Mouse (Mus musculus): ENCODE results near the gene Shroom3. TPM values are rescaled to one million over a fixed set of nuclear protein-coding genes. Genes with fewer than 3 reads are reported as not detected.

Shroom3 gene
- polyA plus RNA-seq, 1 experiment from 2014 or later = 2.3 TPM

DNA sequence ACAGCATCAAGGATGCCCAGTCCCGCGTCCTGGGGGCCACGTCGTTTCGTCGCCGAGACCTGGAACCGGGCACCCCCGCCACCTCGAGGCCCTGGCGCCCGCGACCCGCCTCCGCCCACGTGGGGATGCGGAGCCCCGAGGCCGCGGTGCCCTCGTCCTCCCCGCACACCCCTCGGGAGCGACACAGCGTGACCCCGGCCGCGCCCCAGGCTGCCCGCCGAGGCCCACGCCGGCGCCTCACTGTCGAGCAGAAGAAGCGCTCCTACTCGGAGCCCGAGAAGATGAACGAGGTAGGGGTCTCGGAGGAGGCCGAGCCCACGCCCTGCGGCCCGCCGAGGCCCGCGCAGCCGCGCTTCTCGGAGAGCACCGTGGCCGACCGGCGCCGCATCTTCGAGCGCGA is 258.9 kb downstream of the Shroom3 start:
- Histone ChIP-seq H3K4me3 (replicated peaks; ENCODE audit: low read length) (no peak overlapping the region), H3K4me1 (replicated peaks; ENCODE audit: control insufficient read depth, insufficient read depth, low read length) (no peaks in the 10 kb centered on the region), H3K27ac (no peak overlapping the region), H3K27me3 (ENCODE audit: control insufficient read depth, insufficient read depth, low read length) (no peaks in the 10 kb centered on the region), H3K36me3 (replicated peaks; ENCODE audit: control insufficient read depth, insufficient read depth) (peaks cover 31% of the 10 kb centered on the region), H3K9ac (no peak overlapping the region), H3K9me3 (ENCODE audit: control insufficient read depth, low read length) (peaks cover 18% of the 10 kb centered on the region), H3K4me2 (replicated peaks) (no peak overlapping the region)
- no peak for ATAC-seq (ENCODE audit: low FRiP score)
- 86% methylated on average over 55 of the region's 57 CpGs for WGBS
- no peak for DNase-seq (ENCODE audit: low spot score)

DNA sequence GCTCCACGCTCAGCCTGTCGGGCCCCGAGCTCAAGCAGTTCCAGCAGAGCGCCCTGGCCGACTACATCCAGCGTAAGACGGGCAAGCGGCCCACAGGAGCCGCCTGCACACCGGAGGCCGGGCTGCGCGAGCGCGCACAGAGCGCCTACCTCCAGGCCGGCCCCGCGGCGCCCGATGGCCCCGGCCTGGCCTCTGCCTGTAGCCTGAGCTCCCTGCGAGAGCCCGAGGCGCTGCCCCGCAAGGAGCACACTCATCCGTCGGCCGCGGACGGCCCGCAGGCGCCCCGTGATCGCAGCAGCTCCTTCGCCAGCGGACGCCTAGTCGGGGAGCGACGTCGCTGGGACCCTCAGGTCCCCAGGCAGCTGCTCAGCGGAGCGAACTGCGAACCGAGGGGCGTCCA is 259.3 kb downstream of the Shroom3 start:
- ATAC-seq (ENCODE audit: low FRiP score) (0 out of 2 replicates have a peak, but pooled peaks have one; percentile 17), DNase-seq (ENCODE audit: low spot score) (no peak)
- Histone ChIP-seq H3K4me3 (replicated peaks; ENCODE audit: low read length) (no peak overlapping the region), H3K27me3 (ENCODE audit: control insufficient read depth, insufficient read depth, low read length) (no peaks in the 10 kb centered on the region), H3K27ac (no peak overlapping the region), H3K9ac (no peak overlapping the region), H3K9me3 (ENCODE audit: control insufficient read depth, low read length) (peaks cover 18% of the 10 kb centered on the region), H3K4me2 (replicated peaks) (no peak overlapping the region), H3K4me1 (replicated peaks; ENCODE audit: control insufficient read depth, insufficient read depth, low read length) (no peaks in the 10 kb centered on the region), H3K36me3 (replicated peaks; ENCODE audit: control insufficient read depth, insufficient read depth) (peaks cover 31% of the 10 kb centered on the region)
- WGBS = 90% methylated on average over 47 of the region's 47 CpGs

DNA sequence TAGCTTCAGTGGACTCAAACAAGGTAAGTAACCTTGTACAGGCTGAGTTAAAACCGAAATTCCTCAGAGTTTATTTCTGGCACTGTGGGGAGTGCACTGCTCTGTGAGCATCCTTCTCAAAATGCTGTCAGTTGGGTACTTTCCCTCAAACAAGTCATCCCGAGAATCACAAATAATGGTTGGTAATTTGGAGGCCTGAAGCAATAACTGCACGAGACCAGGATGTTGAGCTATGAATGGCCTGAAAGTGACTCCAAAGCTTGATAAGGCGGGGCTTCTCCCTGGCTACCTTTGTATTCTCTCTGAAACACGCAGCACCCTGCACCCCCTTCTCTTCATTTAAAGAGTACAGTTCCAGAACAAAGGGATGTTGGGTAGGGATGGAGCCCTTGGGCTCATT is 261.6 kb downstream of the Shroom3 start:
- H3K9me3 ChIP-seq (ENCODE audit: control insufficient read depth, low read length) = peaks cover 18% of the 10 kb centered on the region
- no peak overlapping the region for H3K27ac ChIP-seq
- no peak overlapping the region for H3K4me3 ChIP-seq (replicated peaks; ENCODE audit: low read length)
- 77% methylated on average over 5 of the region's 5 CpGs for WGBS
- no peaks in the 10 kb centered on the region for H3K27me3 ChIP-seq (ENCODE audit: control insufficient read depth, insufficient read depth, low read length)
- DNase-seq (ENCODE audit: low spot score) (no peak), ATAC-seq (ENCODE audit: low FRiP score) (no peak)
- peaks cover 31% of the 10 kb centered on the region for H3K36me3 ChIP-seq (replicated peaks; ENCODE audit: control insufficient read depth, insufficient read depth)
- no peaks in the 10 kb centered on the region for H3K4me1 ChIP-seq (replicated peaks; ENCODE audit: control insufficient read depth, insufficient read depth, low read length)
- no peak overlapping the region for H3K4me2 ChIP-seq (replicated peaks)
- H3K9ac ChIP-seq = no peak overlapping the region

DNA sequence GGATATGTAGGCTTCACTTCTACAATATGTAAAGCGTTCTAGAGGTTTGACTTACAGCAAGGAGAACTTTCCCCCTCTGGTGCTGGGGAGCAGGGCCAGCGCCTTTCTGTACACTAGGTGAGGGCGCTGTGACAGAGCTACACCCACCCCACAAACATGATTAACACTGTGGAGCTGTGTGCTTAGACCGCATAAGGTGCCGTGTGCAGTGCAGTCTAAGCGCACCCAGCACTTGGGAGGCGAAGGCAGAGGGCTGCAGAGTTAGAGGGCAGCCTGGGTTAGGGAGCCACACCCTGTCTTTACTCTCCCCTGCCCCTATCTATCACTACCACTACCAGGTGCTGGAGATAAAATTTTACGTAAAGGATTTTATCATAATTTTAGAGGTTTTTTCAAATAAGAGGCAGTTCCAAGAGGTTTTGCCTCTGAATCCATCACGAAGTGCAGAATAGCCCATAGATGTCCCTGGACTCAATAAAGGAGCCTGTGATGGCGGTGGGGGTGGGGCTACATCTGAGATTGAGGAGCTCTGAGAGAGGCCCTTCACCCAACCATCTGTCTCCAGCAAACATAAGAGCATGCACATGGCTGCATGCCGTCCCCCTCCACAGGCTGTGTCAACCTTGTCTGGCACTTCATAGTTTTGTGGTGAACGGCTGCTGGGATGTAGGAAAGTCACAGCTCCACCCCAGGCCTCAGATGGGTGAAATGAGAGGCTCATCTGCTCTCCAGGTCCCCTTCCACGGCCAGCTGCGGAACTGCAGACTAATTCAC is 265.9 kb downstream of the Shroom3 start:
- H3K27ac ChIP-seq = no peak overlapping the region
- WGBS = 71% methylated on average over 14 of the region's 14 CpGs

GRCm38 (mm10) chr5:92950583-92950982 is 267.3 kb downstream of the Shroom3 start:
- no peak for ATAC-seq (ENCODE audit: low FRiP score)
- Histone ChIP-seq H3K9ac (no peak overlapping the region), H3K9me3 (ENCODE audit: control insufficient read depth, low read length) (no peaks in the 10 kb centered on the region), H3K27ac (no peak overlapping the region), H3K36me3 (replicated peaks; ENCODE audit: control insufficient read depth, insufficient read depth) (0 out of 2 replicates have a peak, but pooled peaks cover 13% of the 10 kb centered on the region), H3K27me3 (ENCODE audit: control insufficient read depth, insufficient read depth, low read length) (no peaks in the 10 kb centered on the region), H3K4me1 (replicated peaks; ENCODE audit: control insufficient read depth, insufficient read depth, low read length) (no peaks in the 10 kb centered on the region), H3K4me2 (replicated peaks) (no peak overlapping the region), H3K4me3 (replicated peaks; ENCODE audit: low read length) (no peak overlapping the region)
- WGBS = 89% methylated on average over 14 of the region's 14 CpGs
- DNase-seq (ENCODE audit: low spot score) = no peak

More for the DNA sequence above, 265.9 kb downstream of the Shroom3 start:
- H3K27me3 ChIP-seq (ENCODE audit: control insufficient read depth, insufficient read depth, low read length) = no peaks in the 10 kb centered on the region
- H3K9me3 ChIP-seq (ENCODE audit: control insufficient read depth, low read length) = no peaks in the 10 kb centered on the region
- no peak for DNase-seq (ENCODE audit: low spot score)
- H3K36me3 ChIP-seq (replicated peaks; ENCODE audit: control insufficient read depth, insufficient read depth) = 0 out of 2 replicates have a peak, but pooled peaks cover 13% of the 10 kb centered on the region
- peak; percentile 24; the same call in 1 of the 2 replicates for ATAC-seq (ENCODE audit: low FRiP score)
- H3K4me2 ChIP-seq (replicated peaks) = no peak overlapping the region
- H3K4me1 ChIP-seq (replicated peaks; ENCODE audit: control insufficient read depth, insufficient read depth, low read length) = no peaks in the 10 kb centered on the region
- H3K9ac ChIP-seq = no peak overlapping the region
- H3K4me3 ChIP-seq (replicated peaks; ENCODE audit: low read length) = no peak overlapping the region

GRCm38 (mm10) chr5:92951079-92951478 is 267.8 kb downstream of the Shroom3 start:
- Histone ChIP-seq H3K4me2 (replicated peaks) (no peak overlapping the region), H3K4me3 (replicated peaks; ENCODE audit: low read length) (no peak overlapping the region), H3K36me3 (replicated peaks; ENCODE audit: control insufficient read depth, insufficient read depth) (0 out of 2 replicates have a peak, but pooled peaks cover 13% of the 10 kb centered on the region), H3K27me3 (ENCODE audit: control insufficient read depth, insufficient read depth, low read length) (no peaks in the 10 kb centered on the region), H3K9me3 (ENCODE audit: control insufficient read depth, low read length) (no peaks in the 10 kb centered on the region), H3K9ac (no peak overlapping the region), H3K27ac (no peak overlapping the region), H3K4me1 (replicated peaks; ENCODE audit: control insufficient read depth, insufficient read depth, low read length) (no peaks in the 10 kb centered on the region)
- WGBS = 94% methylated on average over 14 of the region's 14 CpGs
- ATAC-seq (ENCODE audit: low FRiP score) (no peak), DNase-seq (ENCODE audit: low spot score) (no peak)

DNA sequence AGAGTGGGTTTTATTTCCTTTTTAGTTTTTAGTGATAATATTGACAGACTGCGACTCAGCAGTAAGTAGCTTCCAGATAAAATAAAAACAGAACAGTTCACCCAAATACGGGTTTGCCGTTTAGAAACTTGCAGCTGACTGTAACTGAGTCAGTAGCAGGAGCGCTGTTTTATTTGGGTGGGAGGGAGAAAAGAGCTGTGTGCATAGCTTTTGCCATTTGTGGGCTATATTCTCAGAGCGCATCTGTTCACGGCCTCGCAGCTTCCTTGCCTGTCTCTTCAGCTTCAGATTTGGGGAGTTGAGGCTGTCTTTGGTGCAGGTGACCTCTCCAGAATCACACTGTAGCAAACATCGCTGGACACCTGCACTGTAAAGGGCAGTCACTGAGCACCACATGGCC is 270.6 kb downstream of the Shroom3 start:
- ATAC-seq (ENCODE audit: low FRiP score) (no peak), DNase-seq (ENCODE audit: low spot score) (no peak)
- Histone ChIP-seq H3K27me3 (ENCODE audit: control insufficient read depth, insufficient read depth, low read length) (no peaks in the 10 kb centered on the region), H3K9ac (no peak overlapping the region), H3K4me3 (replicated peaks; ENCODE audit: low read length) (no peak overlapping the region), H3K4me2 (replicated peaks) (no peak overlapping the region), H3K4me1 (replicated peaks; ENCODE audit: control insufficient read depth, insufficient read depth, low read length) (no peaks in the 10 kb centered on the region), H3K27ac (no peak overlapping the region), H3K36me3 (replicated peaks; ENCODE audit: control insufficient read depth, insufficient read depth) (0 out of 2 replicates have a peak, but pooled peaks cover 13% of the 10 kb centered on the region), H3K9me3 (ENCODE audit: control insufficient read depth, low read length) (no peaks in the 10 kb centered on the region)
- 85% methylated on average over 8 of the region's 8 CpGs for WGBS

GRCm38 (mm10) chr5:92954323-92954722 is 271.1 kb downstream of the Shroom3 start:
- no peak overlapping the region for H3K9ac ChIP-seq
- WGBS = 33% methylated on average over 10 of the region's 10 CpGs
- H3K9me3 ChIP-seq (ENCODE audit: control insufficient read depth, low read length) = no peaks in the 10 kb centered on the region
- DNase-seq (ENCODE audit: low spot score) (peak; percentile 84), ATAC-seq (ENCODE audit: low FRiP score) (peak; percentile 62)
- no peaks in the 10 kb centered on the region for H3K27me3 ChIP-seq (ENCODE audit: control insufficient read depth, insufficient read depth, low read length)
- H3K4me3 ChIP-seq (replicated peaks; ENCODE audit: low read length) = no peak overlapping the region
- 0 out of 2 replicates have a peak, but pooled peaks cover 13% of the 10 kb centered on the region for H3K36me3 ChIP-seq (replicated peaks; ENCODE audit: control insufficient read depth, insufficient read depth)
- H3K27ac ChIP-seq = no peak overlapping the region
- no peak overlapping the region for H3K4me2 ChIP-seq (replicated peaks)
- H3K4me1 ChIP-seq (replicated peaks; ENCODE audit: control insufficient read depth, insufficient read depth, low read length) = no peaks in the 10 kb centered on the region

DNA sequence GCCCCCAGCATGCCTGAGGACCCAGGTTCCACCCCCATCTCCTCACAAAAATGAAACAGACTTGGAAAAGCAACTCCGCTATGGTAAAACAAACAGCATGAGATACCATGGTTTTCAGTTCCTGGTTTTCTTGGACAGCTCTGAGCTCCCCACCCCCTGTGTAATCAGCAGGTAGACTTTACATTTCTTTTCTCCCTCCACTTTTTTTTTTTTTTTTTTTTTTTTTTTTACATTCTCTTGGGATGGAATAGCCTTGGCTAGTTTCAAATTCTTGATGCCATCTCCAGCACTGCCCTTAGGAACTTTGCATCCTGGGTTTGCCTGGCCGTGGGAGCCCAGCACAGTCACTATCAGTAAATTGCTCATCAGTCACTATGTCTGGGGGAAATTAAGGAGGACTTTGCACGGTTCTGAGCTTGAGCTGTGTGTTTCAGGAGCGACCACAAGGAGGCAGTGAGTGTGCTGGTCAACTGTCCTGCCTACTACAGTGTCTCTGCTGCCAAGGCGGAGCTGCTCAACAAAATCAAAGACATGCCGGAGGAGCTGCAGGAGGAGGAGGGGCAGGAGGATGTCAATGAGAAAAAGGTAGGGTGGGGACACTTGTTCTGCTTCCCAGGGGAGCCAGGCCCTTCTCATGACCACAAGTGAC is 271.7 kb downstream of the Shroom3 start:
- WGBS = 62% methylated on average over 6 of the region's 6 CpGs
- no peak for DNase-seq (ENCODE audit: low spot score)
- no peak overlapping the region for H3K4me2 ChIP-seq (replicated peaks)

More for the DNA sequence above, 271.7 kb downstream of the Shroom3 start:
- Histone ChIP-seq H3K4me1 (replicated peaks; ENCODE audit: control insufficient read depth, insufficient read depth, low read length) (no peaks in the 10 kb centered on the region), H3K27me3 (ENCODE audit: control insufficient read depth, insufficient read depth, low read length) (no peaks in the 10 kb centered on the region), H3K9ac (no peak overlapping the region), H3K36me3 (replicated peaks; ENCODE audit: control insufficient read depth, insufficient read depth) (0 out of 2 replicates have a peak, but pooled peaks cover 13% of the 10 kb centered on the region), H3K9me3 (ENCODE audit: control insufficient read depth, low read length) (no peaks in the 10 kb centered on the region), H3K4me3 (replicated peaks; ENCODE audit: low read length) (no peak overlapping the region), H3K27ac (no peak overlapping the region)
- no peak for ATAC-seq (ENCODE audit: low FRiP score)

Data from hindbrain, embryonic 14.5 days (tissue).